Mouse (Mus musculus) hindbrain, embryonic 14.5 days (tissue): ENCODE measurements at regions not wholly inside any gene's neighbourhood (a gene's known extent, or its start where the extent isn't known, plus 50 kb on each side); places are given as distances from the start of the nearest gene placed in this dataset.
"Not testable (repeated sequence)": the region's sequence is repeated elsewhere in the genome, so short reads cannot be mapped to it uniquely, and the experiment has no call there.

ENCODE experiments used
- ATAC-seq: fragments of 200-750 bp; cut with Nextera tagmentation; 2 replicates; pipeline ENCODE4 v1.8.0; 2017; ENCODE audit warnings: moderate number of reproducible peaks, mild to moderate bottlenecking, moderate TSS enrichment, moderate library complexity; ENCODE audit not compliant: low FRiP score
- DNase-seq: peaks from one replicate; pipeline ENCODE4 v3.0.0-alpha.2; 2015; ENCODE audit warnings: low spot score
- H3K27ac ChIP-seq: fragments of 300-500 bp; sonication (generic); 2 replicates; pipeline ENCODE4 v1.5.1; 2014; ENCODE audit warnings: mild to moderate bottlenecking, moderate library complexity
- H3K27me3 ChIP-seq: fragments of 300-500 bp; sonication (generic); 2 replicates; pipeline ENCODE4 v1.6.1; 2014; ENCODE audit warnings: mild to moderate bottlenecking, low read length, mixed read lengths; ENCODE audit not compliant: control insufficient read depth, insufficient read depth
- H3K36me3 ChIP-seq: fragments of 300-500 bp; sonication (generic); replicated peaks from 2 replicates; pipeline ENCODE4 v1.6.1; 2014; ENCODE audit not compliant: control insufficient read depth, insufficient read depth
- H3K4me1 ChIP-seq: fragments of 300-500 bp; sonication (generic); replicated peaks from 2 replicates; pipeline ENCODE4 v1.6.1; 2014; ENCODE audit warnings: antibody characterized with exemption, low read length, mixed read lengths; ENCODE audit not compliant: control insufficient read depth, insufficient read depth
- H3K4me2 ChIP-seq: fragments of 300-500 bp; sonication (generic); replicated peaks from 2 replicates; pipeline ENCODE4 v1.6.1; 2014; ENCODE audit warnings: mild to moderate bottlenecking, moderate library complexity
- H3K4me3 ChIP-seq: fragments of 300-500 bp; sonication (generic); replicated peaks from 2 replicates; pipeline ENCODE4 v1.5.1; 2014; ENCODE audit warnings: mild to moderate bottlenecking, low read length
- H3K9ac ChIP-seq: fragments of 300-500 bp; sonication (generic); 2 replicates; pipeline ENCODE4 v1.6.1; 2014
- H3K9me3 ChIP-seq: fragments of 300-500 bp; sonication (generic); 2 replicates; pipeline ENCODE4 v1.6.1; 2016; ENCODE audit warnings: low read length; ENCODE audit not compliant: control insufficient read depth
- WGBS: fragments of 180-500 bp; shearing (Covaris S2); extraction: QIAGEN DNeasy Blood & Tissue Kit; methylation state at CpG from one replicate; pipeline ENCODE4 v1.1.7; 2014; 5-methylcytosine and 5-hydroxymethylcytosine counted together

GRCm38 (mm10) chr12:92916267-92916666 lies 1067.3 kb upstream of the Sel1l start:
- H3K9me3 ChIP-seq, result no peaks in the 10 kb centered on the region
- DNase-seq (no peak), ATAC-seq (no peak)
- no peak overlapping the region for H3K4me3 ChIP-seq
- no peaks in the 10 kb centered on the region for H3K4me1 ChIP-seq
- no peaks in the 10 kb centered on the region for H3K27me3 ChIP-seq
- 82% methylated on average over 3 of the region's 3 CpGs for WGBS
- H3K27ac ChIP-seq, result no peak overlapping the region
- no peak overlapping the region for H3K4me2 ChIP-seq
- no peaks in the 10 kb centered on the region for H3K36me3 ChIP-seq
- H3K9ac ChIP-seq, result no peak overlapping the region

GRCm38 (mm10) chr12:92915776-92916175 lies 1066.8 kb upstream of the Sel1l start:
- Histone ChIP-seq H3K9me3 (no peaks in the 10 kb centered on the region), H3K27me3 (no peaks in the 10 kb centered on the region), H3K4me2 (no peak overlapping the region), H3K4me3 (no peak overlapping the region), H3K4me1 (no peaks in the 10 kb centered on the region), H3K27ac (no peak overlapping the region), H3K36me3 (no peaks in the 10 kb centered on the region), H3K9ac (no peak overlapping the region)
- ATAC-seq, result no peak
- no peak for DNase-seq

- Histone ChIP-seq H3K4me1 (no peaks in the 10 kb centered on the region), H3K36me3 (no peaks in the 10 kb centered on the region), H3K4me2 (no peak overlapping the region), H3K27me3 (no peaks in the 10 kb centered on the region), H3K27ac (no peak overlapping the region), H3K9me3 (no peaks in the 10 kb centered on the region), H3K9ac (no peak overlapping the region), H3K4me3 (no peak overlapping the region)
- ATAC-seq (no peak), DNase-seq (no peak)
- WGBS, result 87% methylated on average over 1 of the region's 1 CpGs
Measured at GRCm38 (mm10) chr12:92915203-92915602, 1066.2 kb upstream of the Sel1l start.

- 91% methylated on average over 2 of the region's 2 CpGs for WGBS
- H3K27ac ChIP-seq, result no peak overlapping the region
- no peak overlapping the region for H3K4me2 ChIP-seq
- ATAC-seq (no peak), DNase-seq (no peak)
- no peaks in the 10 kb centered on the region for H3K36me3 ChIP-seq
- H3K9ac ChIP-seq, result no peak overlapping the region
- no peaks in the 10 kb centered on the region for H3K27me3 ChIP-seq
- H3K9me3 ChIP-seq, result no peaks in the 10 kb centered on the region
- no peak overlapping the region for H3K4me3 ChIP-seq
- H3K4me1 ChIP-seq, result no peaks in the 10 kb centered on the region
Measured at GRCm38 (mm10) chr12:92904382-92904781, 1055.4 kb upstream of the Sel1l start.

- Histone ChIP-seq H3K36me3 (no peaks in the 10 kb centered on the region), H3K27ac (no peak overlapping the region), H3K27me3 (no peaks in the 10 kb centered on the region), H3K9me3 (peaks cover 7% of the 10 kb centered on the region; the same call in 1 of the 2 replicates), H3K4me3 (no peak overlapping the region), H3K4me1 (no peaks in the 10 kb centered on the region), H3K4me2 (no peak overlapping the region), H3K9ac (no peak overlapping the region)
- ATAC-seq (no peak), DNase-seq (no peak)
- WGBS, result 94% methylated on average over 4 of the region's 9 CpGs
Measured at GRCm38 (mm10) chr12:92892315-92892714, 1043.4 kb upstream of the Sel1l start.

- not testable (repeated sequence) for H3K36me3 ChIP-seq, H3K4me2 ChIP-seq, H3K27ac ChIP-seq, ATAC-seq, H3K27me3 ChIP-seq, H3K4me3 ChIP-seq, H3K4me1 ChIP-seq, DNase-seq, H3K9ac ChIP-seq
- no CpG with 5 or more reads among the region's 8 CpGs for WGBS
- H3K9me3 ChIP-seq, result peaks cover 10% of the 10 kb centered on the region; the same call in 1 of the 2 replicates
Measured at GRCm38 (mm10) chr12:92891663-92892062, 1042.7 kb upstream of the Sel1l start.

GRCm38 (mm10) chr12:92891126-92891525 lies 1042.2 kb upstream of the Sel1l start:
- H3K27ac ChIP-seq, DNase-seq, H3K36me3 ChIP-seq, H3K27me3 ChIP-seq, H3K4me2 ChIP-seq, H3K4me1 ChIP-seq, ATAC-seq, H3K4me3 ChIP-seq, H3K9ac ChIP-seq: not testable (repeated sequence)
- 97% methylated on average over 3 of the region's 9 CpGs for whole genome bisulfite sequencing
- H3K9me3 ChIP-seq, result peaks cover 12% of the 10 kb centered on the region; the same call in 1 of the 2 replicates

- no peak overlapping the region for H3K9ac ChIP-seq
- ATAC-seq, result no peak
- no peaks in the 10 kb centered on the region for H3K4me1 ChIP-seq
- no peak overlapping the region for H3K27ac ChIP-seq
- no peak overlapping the region for H3K4me3 ChIP-seq
- no peak for DNase-seq
- H3K27me3 ChIP-seq, result no peaks in the 10 kb centered on the region
- H3K36me3 ChIP-seq, result no peaks in the 10 kb centered on the region
- 92% methylated on average over 3 of the region's 3 CpGs for WGBS
- H3K9me3 ChIP-seq, result peaks cover 12% of the 10 kb centered on the region; the same call in 1 of the 2 replicates
- H3K4me2 ChIP-seq, result no peak overlapping the region
Measured at GRCm38 (mm10) chr12:92887747-92888146, 1038.8 kb upstream of the Sel1l start.

GRCm38 (mm10) chr12:92886394-92887075 lies 1037.6 kb upstream of the Sel1l start:
- H3K4me1 ChIP-seq, H3K27ac ChIP-seq, H3K4me2 ChIP-seq, H3K27me3 ChIP-seq, H3K9ac ChIP-seq, ATAC-seq, DNase-seq, H3K36me3 ChIP-seq, H3K4me3 ChIP-seq: not testable (repeated sequence)
- WGBS, result 93% methylated on average over 20 of the region's 20 CpGs
- peaks cover 12% of the 10 kb centered on the region; the same call in 1 of the 2 replicates for H3K9me3 ChIP-seq

- H3K4me3 ChIP-seq, H3K27me3 ChIP-seq, H3K4me1 ChIP-seq, H3K4me2 ChIP-seq, DNase-seq, H3K27ac ChIP-seq, H3K36me3 ChIP-seq, ATAC-seq, H3K9me3 ChIP-seq, H3K9ac ChIP-seq: not testable (repeated sequence)
- WGBS, result 92% methylated on average over 2 of the region's 2 CpGs
Measured at GRCm38 (mm10) chr12:92884014-92884413, 1035.1 kb upstream of the Sel1l start.
